Mouse (Mus musculus): ENCODE results near the gene Lifr.

- TF ChIP-seq POLR2A (IDR thresholded peaks at IDR 0.05; ENCODE audit: insufficient read depth, low read depth, low read length) = no peak
- TF ChIP-seq CTCF (IDR thresholded peaks at IDR 0.05) = no peak
These were observed 63.8 kb downstream of the Lifr start for GRCm38 (mm10) chr15:7154010-7154736.

Measured in heart, adult 2 months (tissue).